Mouse (Mus musculus): Measurements from ENCODE around the gene Echdc3. TPM values are rescaled to one million over a fixed set of nuclear protein-coding genes. Genes with fewer than 3 reads are reported as not detected.
A peak's percentile ranks its signal among the peaks of the same experiment; 100 is the strongest.

The Echdc3 gene
- polyA plus RNA-seq, 1 experiment from 2014 or later: 3.0 TPM

GRCm38 (mm10) chr2:6241446-6241845 lies 28.6 kb upstream of the Echdc3 start:
- H3K36me3 ChIP-seq: no peaks in the 10 kb centered on the region
- no peak overlapping the region for H3K4me2 ChIP-seq (replicated peaks)
- no peak overlapping the region for H3K4me3 ChIP-seq
- WGBS: 93% methylated on average over 5 of the region's 5 CpGs
- peaks cover 7% of the 10 kb centered on the region; the same call in 1 of the 2 replicates for H3K4me1 ChIP-seq
- no peak overlapping the region for H3K27ac ChIP-seq
- no peaks in the 10 kb centered on the region for H3K27me3 ChIP-seq
- H3K9ac ChIP-seq: no peak overlapping the region
- ATAC-seq (ENCODE audit: low FRiP score): no peak
- no peaks in the 10 kb centered on the region for H3K9me3 ChIP-seq (replicated peaks)

DNA sequence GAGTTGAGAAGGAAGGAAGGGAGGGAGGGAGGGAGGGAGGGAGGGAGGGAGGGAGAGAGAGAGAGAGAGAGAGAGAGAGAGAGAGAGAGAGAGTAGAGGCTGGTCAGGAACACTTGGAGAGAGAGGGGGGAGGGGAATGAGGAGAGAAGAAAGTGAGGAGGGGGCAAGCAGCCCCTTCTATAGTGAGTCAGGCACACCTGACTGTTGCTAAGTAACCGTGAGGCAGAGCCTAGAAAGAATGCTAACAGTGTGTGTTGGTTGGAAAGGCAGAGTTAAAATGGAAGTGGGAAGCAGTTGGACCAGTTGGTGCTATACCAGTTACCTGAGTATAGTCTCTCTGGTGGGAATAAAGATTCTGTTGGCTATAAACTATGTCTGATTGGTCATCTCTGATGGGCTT lies 27.2 kb upstream of the Echdc3 start:
- Histone ChIP-seq H3K27ac (no peak overlapping the region), H3K4me1 (peaks cover 7% of the 10 kb centered on the region; the same call in 1 of the 2 replicates), H3K27me3 (no peaks in the 10 kb centered on the region), H3K9ac (no peak overlapping the region), H3K4me2 (replicated peaks) (no peak overlapping the region), H3K9me3 (replicated peaks) (no peaks in the 10 kb centered on the region), H3K36me3 (no peaks in the 10 kb centered on the region), H3K4me3 (no peak overlapping the region)
- ATAC-seq (ENCODE audit: low FRiP score): no peak
- 55% methylated on average over 1 of the region's 1 CpGs for WGBS

DNA sequence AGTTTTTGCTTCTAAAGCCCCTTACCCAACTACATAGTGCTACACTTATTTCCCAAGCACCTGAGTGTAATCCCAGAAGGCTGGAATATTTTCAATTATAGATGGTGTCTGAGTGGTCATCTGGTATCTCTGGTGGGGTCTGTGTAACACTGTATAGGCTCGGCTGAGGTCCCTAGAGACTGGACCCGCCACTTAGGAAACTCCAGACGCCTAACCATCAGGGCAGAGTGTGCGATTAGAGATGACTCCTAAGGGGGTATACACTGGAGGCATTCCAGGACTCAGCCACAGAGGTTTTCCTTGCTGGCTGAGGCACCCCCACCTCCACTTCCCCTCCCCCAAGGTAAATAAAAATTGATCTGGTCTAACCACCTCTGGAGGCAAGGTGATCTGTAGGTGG lies 26.5 kb upstream of the Echdc3 start:
- no peaks in the 10 kb centered on the region for H3K27me3 ChIP-seq
- H3K27ac ChIP-seq: no peak overlapping the region
- H3K9ac ChIP-seq: no peak overlapping the region
- H3K36me3 ChIP-seq: no peaks in the 10 kb centered on the region
- H3K4me1 ChIP-seq: peaks cover 7% of the 10 kb centered on the region; the same call in 1 of the 2 replicates
- no peak overlapping the region for H3K4me2 ChIP-seq (replicated peaks)
- 65% methylated on average over 4 of the region's 4 CpGs for WGBS
- H3K4me3 ChIP-seq: no peak overlapping the region
- ATAC-seq (ENCODE audit: low FRiP score): peak; percentile 38; the same call in 1 of the 2 replicates
- no peaks in the 10 kb centered on the region for H3K9me3 ChIP-seq (replicated peaks)

DNA sequence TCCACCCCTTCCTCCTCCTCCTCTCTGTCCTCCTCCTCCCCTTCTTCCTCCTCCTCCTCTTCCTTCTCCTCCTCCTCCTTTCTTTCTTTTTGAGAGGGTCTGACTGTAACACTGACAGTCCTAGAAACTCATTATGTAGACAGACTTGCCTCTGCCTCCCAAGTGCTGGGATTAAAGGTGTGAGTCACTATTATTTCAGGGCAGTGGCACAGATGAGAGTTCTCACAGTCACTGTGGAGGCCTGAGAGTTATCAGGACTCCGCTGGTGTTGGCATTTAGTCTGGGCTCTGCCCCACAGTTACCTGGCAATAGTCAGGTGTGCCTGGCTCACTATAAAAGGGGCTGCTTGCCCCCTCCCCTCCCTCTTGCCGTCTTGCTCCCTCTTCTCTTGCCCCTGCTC lies 25.8 kb upstream of the Echdc3 start:
- 74% methylated on average over 2 of the region's 2 CpGs for WGBS
- H3K27ac ChIP-seq: no peak overlapping the region
- H3K9ac ChIP-seq: no peak overlapping the region
- no peak overlapping the region for H3K4me3 ChIP-seq
- no peaks in the 10 kb centered on the region for H3K36me3 ChIP-seq
- H3K4me2 ChIP-seq (replicated peaks): no peak overlapping the region
- no peaks in the 10 kb centered on the region for H3K27me3 ChIP-seq
- peaks cover 7% of the 10 kb centered on the region; the same call in 1 of the 2 replicates for H3K4me1 ChIP-seq
- H3K9me3 ChIP-seq (replicated peaks): no peaks in the 10 kb centered on the region
- ATAC-seq (ENCODE audit: low FRiP score): 0 out of 2 replicates have a peak, but pooled peaks have one; percentile 6

DNA sequence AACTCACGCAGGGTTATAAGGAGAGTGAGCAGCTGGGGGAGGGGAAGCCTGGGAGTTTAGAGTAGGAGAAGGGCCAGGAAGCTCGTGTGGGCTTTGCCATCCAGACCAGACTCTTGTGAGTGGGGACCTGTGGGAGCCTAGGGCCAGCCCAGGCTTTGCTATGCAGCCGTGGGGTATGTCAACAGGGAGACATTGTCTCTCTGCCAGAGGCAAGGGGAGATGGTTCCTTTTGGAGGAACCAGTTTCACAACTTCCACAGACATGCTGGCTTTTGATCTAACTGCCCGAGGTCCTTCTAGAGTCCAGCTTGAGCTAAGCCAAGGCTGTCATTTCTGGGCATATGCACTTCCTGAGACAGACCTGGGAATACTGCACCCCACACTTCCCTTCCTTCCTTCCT lies 25.4 kb upstream of the Echdc3 start:
- H3K27ac ChIP-seq: no peak overlapping the region
- whole genome bisulfite sequencing: 55% methylated on average over 4 of the region's 4 CpGs
- no peak overlapping the region for H3K9ac ChIP-seq
- H3K4me2 ChIP-seq (replicated peaks): no peak overlapping the region
- no peaks in the 10 kb centered on the region for H3K27me3 ChIP-seq
- peaks cover 9% of the 10 kb centered on the region for H3K4me1 ChIP-seq
- no peaks in the 10 kb centered on the region for H3K36me3 ChIP-seq
- H3K9me3 ChIP-seq (replicated peaks): no peaks in the 10 kb centered on the region
- H3K4me3 ChIP-seq: no peak overlapping the region
- no peak for ATAC-seq (ENCODE audit: low FRiP score)

GRCm38 (mm10) chr2:6233353-6233752 lies 20.5 kb upstream of the Echdc3 start:
- Histone ChIP-seq H3K27me3 (no peaks in the 10 kb centered on the region), H3K4me1 (peaks cover 6% of the 10 kb centered on the region; the same call in 1 of the 2 replicates), H3K4me2 (replicated peaks) (no peak overlapping the region), H3K4me3 (no peak overlapping the region), H3K27ac (no peak overlapping the region), H3K9ac (no peak overlapping the region), H3K36me3 (no peaks in the 10 kb centered on the region), H3K9me3 (replicated peaks) (no peaks in the 10 kb centered on the region)
- no peak for ATAC-seq (ENCODE audit: low FRiP score)
- 78% methylated on average over 6 of the region's 6 CpGs for WGBS

- no peak overlapping the region for H3K4me3 ChIP-seq
- H3K4me2 ChIP-seq (replicated peaks): no peak overlapping the region
- no peak overlapping the region for H3K27ac ChIP-seq
- no peaks in the 10 kb centered on the region for H3K9me3 ChIP-seq (replicated peaks)
- 85% methylated on average over 7 of the region's 7 CpGs for WGBS
- peaks cover 3% of the 10 kb centered on the region; the same call in 1 of the 2 replicates for H3K4me1 ChIP-seq
- no peaks in the 10 kb centered on the region for H3K36me3 ChIP-seq
- no peak overlapping the region for H3K9ac ChIP-seq
- no peak for ATAC-seq (ENCODE audit: low FRiP score)
- H3K27me3 ChIP-seq: no peaks in the 10 kb centered on the region
Measured at GRCm38 (mm10) chr2:6232755-6233154, 19.9 kb upstream of the Echdc3 start.

GRCm38 (mm10) chr2:6230865-6231264 lies 18.0 kb upstream of the Echdc3 start:
- Histone ChIP-seq H3K9me3 (replicated peaks) (no peaks in the 10 kb centered on the region), H3K27me3 (no peaks in the 10 kb centered on the region), H3K27ac (no peak overlapping the region), H3K4me3 (no peak overlapping the region), H3K9ac (no peak overlapping the region), H3K4me2 (replicated peaks) (no peak overlapping the region), H3K4me1 (peaks cover 3% of the 10 kb centered on the region; the same call in 1 of the 2 replicates), H3K36me3 (no peaks in the 10 kb centered on the region)
- 85% methylated on average over 6 of the region's 6 CpGs for WGBS
- no peak for ATAC-seq (ENCODE audit: low FRiP score)

DNA sequence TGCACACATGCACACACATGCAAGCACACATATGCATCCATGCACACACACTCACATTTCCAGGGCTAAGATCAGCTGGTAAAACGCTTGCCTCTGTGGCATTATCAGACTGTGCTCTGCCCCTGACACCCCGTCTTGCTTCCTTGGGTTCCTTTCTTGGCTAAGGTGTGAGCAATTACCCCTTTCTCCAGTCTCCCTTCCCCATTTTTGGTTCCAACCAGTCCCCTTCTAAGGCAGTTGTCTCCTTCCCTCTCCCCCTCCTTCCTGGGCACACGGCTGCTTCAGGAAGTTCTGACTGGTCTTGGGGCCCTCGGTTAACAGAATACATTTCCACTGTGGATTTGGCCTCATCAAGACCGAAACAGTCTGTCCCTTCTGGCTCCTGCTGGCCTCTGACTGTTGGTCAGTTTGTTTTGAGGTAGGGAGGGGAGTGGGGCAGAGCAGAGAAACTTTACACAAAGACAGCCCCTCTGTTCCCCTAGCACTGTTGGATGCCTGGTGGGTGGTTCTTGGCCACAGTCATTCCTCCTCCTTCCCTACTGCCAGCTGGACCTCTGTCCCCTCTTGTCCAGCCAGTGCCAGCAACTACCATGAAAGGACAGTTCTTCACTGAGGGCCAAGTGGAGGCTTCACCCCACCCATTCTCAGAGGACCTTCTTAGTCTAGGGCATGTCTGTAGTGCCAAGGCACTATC lies 16.9 kb upstream of the Echdc3 start:
- Histone ChIP-seq H3K4me1 (peaks cover 3% of the 10 kb centered on the region; the same call in 1 of the 2 replicates), H3K4me3 (no peak overlapping the region), H3K9ac (no peak overlapping the region), H3K27ac (no peak overlapping the region), H3K4me2 (replicated peaks) (no peak overlapping the region), H3K36me3 (no peaks in the 10 kb centered on the region), H3K27me3 (no peaks in the 10 kb centered on the region), H3K9me3 (replicated peaks) (peaks cover 7% of the 10 kb centered on the region; the same call in 1 of the 2 replicates)
- no peak for ATAC-seq (ENCODE audit: low FRiP score)
- WGBS: 71% methylated on average over 5 of the region's 5 CpGs

DNA sequence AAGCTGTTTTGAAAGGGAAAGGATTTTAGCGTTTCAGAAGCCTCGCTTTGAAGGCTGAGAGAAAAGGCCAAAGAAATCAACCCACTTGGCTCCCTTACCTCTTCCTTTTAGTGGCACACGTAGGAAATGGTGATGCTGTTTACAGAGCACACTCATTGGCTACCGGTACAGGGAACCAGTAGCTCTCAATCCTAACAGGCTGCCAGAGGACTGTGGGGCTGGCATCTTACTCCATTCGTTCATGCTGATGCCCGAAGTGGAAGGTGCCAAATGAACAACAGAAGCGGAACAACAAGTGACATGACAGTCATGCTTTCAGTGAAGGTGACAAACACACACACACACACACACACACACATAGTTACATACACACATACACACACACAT lies 14.2 kb upstream of the Echdc3 start:
- H3K9me3 ChIP-seq (replicated peaks): peaks cover 11% of the 10 kb centered on the region; the same call in 1 of the 2 replicates
- no peak for ATAC-seq (ENCODE audit: low FRiP score)
- H3K4me1 ChIP-seq: no peaks in the 10 kb centered on the region
- no peak overlapping the region for H3K9ac ChIP-seq
- H3K4me3 ChIP-seq: no peak overlapping the region
- no peak overlapping the region for H3K4me2 ChIP-seq (replicated peaks)
- no peaks in the 10 kb centered on the region for H3K27me3 ChIP-seq
- 86% methylated on average over 7 of the region's 7 CpGs for WGBS
- H3K27ac ChIP-seq: no peak overlapping the region
- H3K36me3 ChIP-seq: no peaks in the 10 kb centered on the region

GRCm38 (mm10) chr2:6226361-6227058 lies 13.7 kb upstream of the Echdc3 start:
- ATAC-seq (ENCODE audit: low FRiP score): 0 out of 2 replicates have a peak, but pooled peaks have one; percentile 19
- H3K27me3 ChIP-seq: no peaks in the 10 kb centered on the region
- H3K4me3 ChIP-seq: no peak overlapping the region
- H3K4me1 ChIP-seq: no peaks in the 10 kb centered on the region
- peaks cover 11% of the 10 kb centered on the region; the same call in 1 of the 2 replicates for H3K9me3 ChIP-seq (replicated peaks)
- H3K4me2 ChIP-seq (replicated peaks): no peak overlapping the region
- 77% methylated on average over 10 of the region's 10 CpGs for WGBS
- no peak overlapping the region for H3K9ac ChIP-seq
- no peaks in the 10 kb centered on the region for H3K36me3 ChIP-seq
- no peak overlapping the region for H3K27ac ChIP-seq

DNA sequence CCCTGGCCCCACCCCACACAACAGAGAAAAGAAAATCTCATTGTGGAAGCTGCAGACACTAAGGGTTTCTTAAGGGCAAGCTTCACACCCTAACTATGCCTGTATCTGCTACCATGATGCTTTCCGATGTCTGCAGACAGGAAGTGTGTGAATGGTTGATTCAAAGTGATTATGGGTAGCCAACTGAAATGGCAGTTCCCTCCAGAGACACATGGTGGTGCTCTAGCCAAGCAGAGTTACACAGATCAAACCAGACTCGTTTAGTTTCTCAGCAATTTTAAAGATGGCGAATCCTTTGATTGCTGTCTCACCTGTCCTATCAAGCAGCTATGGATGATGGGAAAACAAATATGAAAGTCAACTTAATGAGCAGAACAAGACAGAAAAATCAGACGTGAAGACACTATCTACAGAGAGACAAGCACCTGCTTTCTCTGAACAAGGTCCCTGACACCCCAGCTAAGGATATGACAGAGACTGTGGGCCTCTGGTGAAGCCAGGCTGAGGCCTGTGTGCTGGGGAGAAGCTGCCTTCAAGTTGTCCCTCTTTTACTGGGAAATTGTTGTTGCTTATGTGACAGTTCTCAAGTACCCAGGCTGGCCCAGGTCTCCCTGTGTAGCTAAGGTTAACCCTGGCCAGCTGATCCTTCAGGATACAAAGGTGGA lies 7.4 kb upstream of the Echdc3 start:
- Histone ChIP-seq H3K27me3 (peaks cover 4% of the 10 kb centered on the region), H3K27ac (no peak overlapping the region), H3K36me3 (no peaks in the 10 kb centered on the region), H3K9me3 (replicated peaks) (peaks cover 9% of the 10 kb centered on the region; the same call in 1 of the 2 replicates), H3K4me2 (replicated peaks) (no peak overlapping the region), H3K9ac (no peak overlapping the region), H3K4me3 (no peak overlapping the region), H3K4me1 (no peaks in the 10 kb centered on the region)
- peak; percentile 68 for ATAC-seq (ENCODE audit: low FRiP score)
- WGBS: 17% methylated on average over 4 of the region's 4 CpGs

Measured in hindbrain, embryonic 12.5 days (tissue).